In the genomic region with DNA sequence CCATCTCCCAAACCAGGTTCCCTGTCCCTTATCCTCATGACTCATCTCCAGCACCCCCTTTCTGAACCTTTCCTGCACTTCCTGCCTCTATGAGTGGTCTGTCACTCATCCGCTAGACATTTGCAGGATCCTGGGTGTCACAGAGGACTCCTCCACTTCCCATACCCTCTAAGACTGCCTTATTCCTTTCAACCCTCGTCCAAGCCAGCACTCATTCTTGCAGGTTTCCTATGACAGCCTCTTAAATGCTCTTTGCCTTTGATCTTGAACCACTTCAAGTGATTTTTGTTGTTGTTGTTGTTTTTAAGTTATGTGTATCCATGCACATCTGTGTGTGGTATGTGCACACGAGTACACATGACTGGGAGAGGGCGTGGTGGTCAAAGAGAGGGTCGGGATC, we compare ENCODE assay signal across 34 mouse cellular contexts. TPM values are rescaled to one million over a fixed set of nuclear protein-coding genes. Genes with fewer than 3 reads are reported as not detected.
"Had no signal": no experiment of that assay in that cellular context is flagged by ENCODE, and none has a peak within 500 bp of the region (broad histone marks: within the 10 kb centered on the region; RNA-seq: fewer than 3 reads in every experiment).

No protein-coding gene starts in this region.

- DNase-seq: left cerebral cortex, postnatal 4 days; liver; liver, embryonic 13.5 days; liver, postnatal 0 days; lung, adult 18-20 months; lung, adult 2 months; lung, embryonic 14.5 days; lung, postnatal 10 days; lung, postnatal 14 days; lung, postnatal 36 days; lung, postnatal 4 days; midbrain, embryonic 14.5 days had no signal

- H3K9ac ChIP-seq: limb, embryonic 12.5 days; limb, embryonic 13.5 days; limb, embryonic 15.5 days; liver, embryonic 12.5 days; liver, embryonic 13.5 days; liver, embryonic 14.5 days; liver, embryonic 15.5 days; liver, postnatal 0 days; lung, embryonic 14.5 days; lung, embryonic 15.5 days; midbrain, embryonic 12.5 days; midbrain, embryonic 13.5 days; neural tube, embryonic 12.5 days had no signal

- H3K27ac ChIP-seq: left cerebral cortex, adult 2 months; limb, embryonic 10.5 days; limb, embryonic 12.5 days; limb, embryonic 13.5 days; limb, embryonic 15.5 days; liver, embryonic 12.5 days; liver, embryonic 13.5 days; liver, embryonic 14.5 days; liver, embryonic 15.5 days; lung, embryonic 15.5 days; macrophage; midbrain, embryonic 10.5 days; midbrain, embryonic 12.5 days; midbrain, embryonic 13.5 days; neural tube, embryonic 12.5 days had no signal

- H3K36me3 ChIP-seq: limb, embryonic 10.5 days; limb, embryonic 12.5 days; limb, embryonic 13.5 days; limb, embryonic 15.5 days; liver, embryonic 12.5 days; liver, embryonic 13.5 days; liver, embryonic 15.5 days; lung, embryonic 15.5 days; midbrain, embryonic 10.5 days; midbrain, embryonic 12.5 days; midbrain, embryonic 13.5 days; neural tube, embryonic 12.5 days had no signal

- H3K4me1 ChIP-seq: limb, embryonic 12.5 days; limb, embryonic 13.5 days; limb, embryonic 15.5 days; liver, embryonic 12.5 days; liver, embryonic 13.5 days; liver, embryonic 15.5 days; lung, embryonic 15.5 days; megakaryocyte, embryonic 14.5 days; neural tube, embryonic 12.5 days had no signal

- H3K9me3 ChIP-seq: limb, embryonic 10.5 days; limb, embryonic 13.5 days; limb, embryonic 15.5 days; liver, embryonic 12.5 days; liver, embryonic 13.5 days; liver, embryonic 15.5 days; lung, embryonic 15.5 days; midbrain, embryonic 10.5 days; midbrain, embryonic 12.5 days; midbrain, embryonic 13.5 days; neural tube, embryonic 12.5 days had no signal

- ATAC-seq: liver, embryonic 12.5 days; liver, postnatal 0 days; lung, postnatal 0 days; midbrain, embryonic 13.5 days; midbrain, embryonic 16.5 days had no signal

- H3K27me3 ChIP-seq: limb, embryonic 12.5 days; limb, embryonic 13.5 days; limb, embryonic 15.5 days; liver, embryonic 12.5 days; liver, embryonic 13.5 days; liver, embryonic 15.5 days; lung, embryonic 15.5 days; megakaryocyte, embryonic 14.5 days; midbrain, embryonic 12.5 days; midbrain, embryonic 13.5 days; neural tube, embryonic 12.5 days had no signal

- H3K4me3 ChIP-seq: left cerebral cortex, adult 2 months; limb, embryonic 10.5 days; limb, embryonic 12.5 days; limb, embryonic 13.5 days; limb, embryonic 15.5 days; liver, embryonic 12.5 days; liver, embryonic 13.5 days; liver, embryonic 15.5 days; lung, embryonic 15.5 days; megakaryocyte, embryonic 14.5 days; midbrain, embryonic 10.5 days; midbrain, embryonic 12.5 days; midbrain, embryonic 13.5 days; myocyte; neural tube, embryonic 12.5 days had no signal

- H3K4me2 ChIP-seq: limb, embryonic 12.5 days; limb, embryonic 13.5 days; limb, embryonic 15.5 days; liver, embryonic 11.5 days; liver, embryonic 12.5 days; liver, embryonic 13.5 days; liver, embryonic 15.5 days; lung, embryonic 14.5 days; lung, embryonic 15.5 days; midbrain, embryonic 12.5 days; midbrain, embryonic 13.5 days; neural tube, embryonic 12.5 days had no signal

RNA-seq across cellular contexts. Expression of gene Rbms3, which starts 43.6 kb away (rescaled TPM):
- total RNA-seq: megakaryocyte progenitor cell, adult 5-6 weeks; megakaryocyte-erythroid progenitor cell, adult 5-6 weeks; monocyte, adult 5-6 weeks had no signal
- polyA plus RNA-seq: macrophage had no signal
